Mouse (Mus musculus) ovary, adult 18-20 months (tissue): ENCODE data around the gene Stx1b.
"Not testable (repeated sequence)": the region's sequence is repeated elsewhere in the genome, so short reads cannot be mapped to it uniquely, and the experiment has no call there.

ENCODE experiments used
- DNase-seq: peaks from one replicate; pipeline ENCODE4 v3.0.0; 2022; ENCODE audit warnings: low spot score, mixed read lengths

The Stx1b gene

GRCm38 (mm10) chr7:127824176-127824871, at the start of gene Stx1b, which contains the start of gene Stx4a:
TSS of gene Stx1b (minus strand) at chr7:127824549.
TSS of gene Stx4a (plus strand) at chr7:127824294.
- no peak for DNase-seq

GRCm38 (mm10) chr7:127870136-127870821, 45.9 kb upstream of the Stx1b start:
- DNase-seq = no peak

DNA sequence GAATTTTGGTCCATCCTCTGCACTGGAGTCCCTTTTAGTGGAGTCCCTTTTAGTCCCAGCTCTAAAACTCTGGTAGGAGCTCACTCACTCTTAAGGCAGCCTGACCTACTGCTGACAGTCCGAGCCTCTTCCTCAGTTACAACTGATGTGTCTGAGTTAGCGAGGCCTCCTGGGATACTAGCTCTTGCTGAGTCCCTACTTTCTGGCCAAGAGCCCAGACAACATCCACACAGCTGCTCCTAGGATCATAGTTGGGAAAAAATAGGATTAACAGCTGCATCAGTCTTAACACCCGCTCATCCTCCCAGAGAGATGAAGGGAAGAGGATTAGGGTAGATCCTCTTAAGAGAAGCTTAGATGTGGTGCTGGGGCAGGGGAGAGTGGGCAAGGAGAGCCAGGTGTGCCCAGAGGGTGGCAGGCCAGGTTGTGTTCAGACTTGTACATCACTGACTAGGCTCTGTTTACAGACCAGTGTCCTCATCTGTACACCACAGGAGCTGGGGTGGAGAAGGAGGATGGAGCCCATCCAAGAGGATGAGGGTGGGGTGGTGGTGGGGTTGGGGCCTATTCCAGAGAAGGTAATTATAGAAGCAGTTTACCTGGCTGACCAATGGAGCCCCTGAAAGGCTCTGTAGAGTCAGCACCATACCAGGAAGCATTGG, 44.9 kb upstream of the Stx1b start:
- DNase-seq = no peak

DNA sequence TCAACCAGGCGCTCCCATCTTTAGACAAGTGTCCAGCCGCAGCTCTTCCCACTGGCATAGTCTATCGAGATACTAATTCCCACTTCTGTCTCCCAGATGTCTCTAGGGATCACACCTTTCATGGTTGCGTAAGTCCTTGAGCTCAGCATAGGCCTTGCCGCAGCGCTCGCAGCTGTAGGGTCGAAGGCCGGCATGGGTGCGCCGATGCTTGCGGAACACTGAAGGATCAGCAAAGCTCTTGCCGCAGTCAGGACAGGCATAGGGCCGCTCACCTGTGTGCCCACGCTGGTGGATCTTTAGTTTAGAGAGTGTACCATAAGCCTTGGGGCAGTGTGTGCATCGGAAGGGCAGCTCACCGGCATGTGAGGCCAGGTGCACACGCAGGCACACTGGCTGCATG, 43.3 kb upstream of the Stx1b start:
- DNase-seq = no peak

DNA sequence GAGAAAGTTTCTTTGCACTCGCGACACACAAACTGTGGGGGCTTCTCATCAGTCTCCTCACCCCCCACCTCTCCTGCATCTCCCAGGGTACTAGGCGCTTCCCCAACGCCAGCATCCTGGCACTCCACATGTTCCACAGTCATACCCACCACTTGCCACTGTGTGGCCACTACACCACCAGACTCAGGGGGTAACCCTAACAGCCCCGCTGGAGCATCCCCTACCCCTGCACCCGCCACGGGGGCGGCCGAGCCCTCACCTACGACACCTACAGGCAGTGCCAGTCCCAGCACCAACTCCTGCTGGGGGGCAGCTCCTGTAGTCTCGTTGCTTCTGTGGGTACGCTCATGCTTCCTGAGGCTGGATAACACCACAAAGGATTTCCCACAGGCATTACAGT, 42.1 kb upstream of the Stx1b start:
- no peak for DNase-seq

DNA sequence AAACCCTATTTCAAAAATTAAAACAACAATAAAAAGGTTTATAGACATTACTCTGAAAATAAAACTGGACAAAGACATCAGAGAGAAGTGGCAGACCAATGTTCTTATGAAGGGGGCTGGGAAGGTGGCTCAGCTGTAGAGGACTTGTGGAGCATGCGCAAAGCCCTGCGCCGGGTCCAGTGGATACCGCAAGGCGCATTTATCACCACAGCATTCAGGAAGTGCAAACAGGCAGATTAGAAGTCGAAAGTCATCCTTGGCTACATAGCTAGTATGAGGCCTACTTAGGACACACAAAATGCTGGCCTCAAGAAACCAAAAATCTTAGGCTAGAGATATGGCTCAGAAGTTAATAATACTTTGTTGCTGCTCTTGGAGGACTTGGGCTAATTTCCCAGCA, 33.9 kb upstream of the Stx1b start:
- DNase-seq = no peak

DNA sequence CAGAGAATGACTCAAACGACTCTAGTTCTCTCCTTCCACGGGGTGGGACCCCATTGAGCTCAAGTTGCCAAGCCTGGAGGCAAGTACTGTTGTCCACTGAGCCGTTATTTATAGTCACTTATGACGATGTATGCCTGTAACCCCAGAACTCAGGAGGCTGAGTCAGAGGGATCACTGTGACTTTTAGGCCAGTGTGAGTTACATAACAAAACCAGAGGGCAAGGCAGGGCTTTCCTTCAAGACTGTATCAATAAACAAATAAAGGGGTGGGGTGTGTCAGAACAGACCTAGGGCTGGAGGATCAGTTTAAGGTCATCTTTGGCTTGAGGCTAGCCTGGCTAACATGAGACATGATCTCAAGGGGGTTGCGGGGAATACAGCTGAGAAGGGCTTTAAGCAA, 26.6 kb upstream of the Stx1b start:
- no peak for DNase-seq

DNA sequence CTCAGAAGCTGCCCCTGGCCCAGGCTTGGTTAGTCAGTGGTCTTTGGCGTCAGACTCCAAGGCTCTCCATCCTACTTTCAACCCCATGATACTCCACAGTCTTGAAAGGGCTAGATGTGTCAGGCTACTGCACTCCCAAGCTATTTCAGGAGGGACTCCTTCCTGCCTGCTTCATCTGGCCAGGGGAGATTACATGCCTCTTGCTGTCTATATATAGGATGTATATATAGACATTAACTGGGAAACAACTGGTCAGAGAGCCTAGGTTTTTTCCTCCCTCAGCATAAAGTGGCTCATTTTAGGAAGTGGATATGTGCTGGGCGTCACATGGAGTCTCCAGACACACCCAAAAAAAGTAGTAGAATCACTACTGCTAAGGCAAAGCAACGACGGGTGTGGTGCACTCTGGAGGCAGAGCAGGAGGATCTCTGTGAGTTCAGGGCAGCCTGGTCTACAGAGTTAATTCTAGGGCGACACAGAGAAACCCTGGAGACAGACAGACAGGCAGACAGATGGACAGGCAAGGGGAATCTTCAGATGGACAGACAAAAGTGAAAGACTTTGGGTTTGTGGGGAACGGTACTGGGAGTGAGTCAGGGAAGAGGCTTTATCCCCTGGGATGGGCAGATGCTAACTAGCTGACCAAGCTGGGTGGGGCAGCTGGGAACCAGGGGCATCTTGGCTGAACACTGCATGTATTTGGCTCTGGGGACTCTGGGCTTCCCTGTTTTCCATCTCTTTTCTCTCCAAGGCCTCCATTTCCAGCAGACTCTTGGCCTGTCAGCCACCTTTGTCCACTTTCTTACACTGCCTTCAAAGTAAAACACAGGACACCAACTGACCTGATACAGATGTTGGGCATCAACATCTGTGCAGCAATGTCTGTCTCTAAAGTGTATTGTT, 25.9 kb upstream of the Stx1b start:
- no peak for DNase-seq

- DNase-seq = peak; percentile 66
Observed at GRCm38 (mm10) chr7:127842001-127842718, 17.8 kb upstream of the Stx1b start.

GRCm38 (mm10) chr7:127841340-127842000, 17.1 kb upstream of the Stx1b start:
- peak; percentile 91 for DNase-seq

DNA sequence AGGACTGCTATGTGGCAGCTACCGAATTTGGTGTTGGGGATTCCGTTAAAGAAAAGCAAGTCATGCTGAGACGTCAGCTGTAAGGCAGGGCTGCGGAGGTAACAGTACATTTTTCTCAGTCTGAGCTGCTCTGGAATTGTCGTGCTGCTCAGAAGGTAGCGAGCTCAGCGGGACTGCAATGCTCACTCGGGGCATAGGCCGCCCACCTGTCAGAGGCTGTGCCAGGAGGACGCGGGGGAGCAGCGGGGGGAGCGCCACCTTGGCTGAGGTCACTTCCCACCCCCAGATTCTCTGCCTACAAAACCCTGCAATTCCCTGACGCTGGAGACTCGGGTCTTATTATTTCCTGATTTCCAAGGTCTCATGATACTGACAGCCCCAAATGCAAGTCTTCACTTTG, 16.5 kb upstream of the Stx1b start:
- DNase-seq = peak; percentile 34

DNA sequence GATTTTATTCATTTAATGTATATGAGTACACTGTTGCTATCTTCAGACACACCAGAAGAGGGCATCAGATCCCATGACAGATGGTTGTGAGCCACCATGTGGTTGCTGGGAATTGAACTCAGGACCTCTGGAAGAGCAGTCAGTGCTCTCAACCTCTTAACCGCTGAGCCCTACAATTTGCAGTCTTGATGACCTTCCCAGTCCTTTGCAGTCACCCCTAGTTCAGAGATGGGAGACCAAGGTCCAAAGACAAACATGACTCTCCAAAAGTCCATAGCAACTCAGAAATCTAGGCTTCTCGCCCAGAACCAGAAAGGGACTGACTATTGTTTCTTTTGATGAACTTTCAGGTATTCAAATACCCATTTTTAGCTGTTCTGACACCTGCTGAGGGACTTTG, 15.7 kb upstream of the Stx1b start:
- not testable (repeated sequence) for DNase-seq

DNA sequence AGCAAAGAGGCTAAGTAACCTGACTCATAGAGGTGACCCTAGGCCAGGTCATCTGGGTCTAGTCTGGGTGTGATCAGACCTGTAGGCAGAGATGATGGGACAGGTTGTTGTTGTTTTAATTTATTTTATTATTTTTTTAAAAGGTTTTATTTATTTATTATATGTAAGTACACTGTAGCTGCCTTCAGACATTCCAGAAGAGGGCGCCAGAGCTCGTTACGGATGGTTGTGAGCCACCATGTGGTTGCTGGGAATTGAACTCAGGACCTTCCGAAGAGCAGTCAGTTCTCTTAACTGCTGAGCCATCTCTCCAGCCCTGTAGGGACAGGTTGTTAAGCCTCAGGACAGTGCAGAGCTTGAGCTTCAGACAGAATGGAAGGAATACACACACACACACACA, 13.5 kb upstream of the Stx1b start:
- not testable (repeated sequence) for DNase-seq

- DNase-seq = no peak
Observed at GRCm38 (mm10) chr7:127837473-127837872, 13.1 kb upstream of the Stx1b start.

GRCm38 (mm10) chr7:127835550-127835949, 11.2 kb upstream of the Stx1b start:
- DNase-seq = no peak

DNA sequence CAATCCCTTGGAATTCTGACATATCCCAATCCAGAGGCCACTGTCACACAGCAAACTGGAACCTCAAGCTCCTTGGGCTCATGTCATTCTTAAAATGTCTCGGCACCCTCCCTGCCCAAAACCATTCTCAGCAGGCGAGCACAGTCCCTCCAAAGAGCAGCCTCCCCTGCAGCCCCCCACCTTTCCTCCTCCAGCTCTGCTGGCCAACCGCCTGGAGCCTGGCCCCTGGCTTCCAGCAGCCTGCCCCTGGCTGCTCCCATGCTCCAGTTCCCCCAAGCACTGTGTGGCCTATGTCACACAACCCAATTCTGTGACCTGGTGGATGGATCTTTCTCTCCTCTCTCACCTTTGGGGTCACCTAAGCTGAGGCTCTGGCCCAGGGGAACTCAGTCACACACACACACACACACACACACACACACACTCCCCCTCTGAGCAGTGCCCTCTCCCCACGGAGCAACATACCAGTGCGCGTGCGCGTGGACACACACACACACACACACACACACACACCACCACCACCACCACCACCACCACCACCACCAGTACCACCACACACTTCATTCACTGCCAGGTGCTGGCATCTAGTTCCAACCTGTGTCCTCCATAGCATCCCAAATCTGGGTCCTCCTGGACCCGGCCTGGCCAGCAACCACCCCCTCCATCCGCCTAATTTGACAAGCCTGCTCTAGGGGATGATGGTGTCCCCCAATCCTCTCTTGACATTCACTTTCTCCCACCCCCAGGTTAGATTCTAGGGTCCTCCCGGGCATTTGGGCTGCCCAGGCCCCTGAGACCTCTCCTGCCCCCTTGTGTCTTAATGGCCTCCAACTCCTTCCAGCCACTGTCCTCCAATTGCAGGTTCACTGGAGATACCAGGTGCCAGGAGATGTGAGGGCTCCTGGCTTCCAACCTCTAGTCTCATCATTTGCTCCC, 845 bp downstream of the Stx1b start:
- no peak for DNase-seq

GRCm38 (mm10) chr7:127822494-127822893, 1.9 kb downstream of the Stx1b start:
- no peak for DNase-seq

DNA sequence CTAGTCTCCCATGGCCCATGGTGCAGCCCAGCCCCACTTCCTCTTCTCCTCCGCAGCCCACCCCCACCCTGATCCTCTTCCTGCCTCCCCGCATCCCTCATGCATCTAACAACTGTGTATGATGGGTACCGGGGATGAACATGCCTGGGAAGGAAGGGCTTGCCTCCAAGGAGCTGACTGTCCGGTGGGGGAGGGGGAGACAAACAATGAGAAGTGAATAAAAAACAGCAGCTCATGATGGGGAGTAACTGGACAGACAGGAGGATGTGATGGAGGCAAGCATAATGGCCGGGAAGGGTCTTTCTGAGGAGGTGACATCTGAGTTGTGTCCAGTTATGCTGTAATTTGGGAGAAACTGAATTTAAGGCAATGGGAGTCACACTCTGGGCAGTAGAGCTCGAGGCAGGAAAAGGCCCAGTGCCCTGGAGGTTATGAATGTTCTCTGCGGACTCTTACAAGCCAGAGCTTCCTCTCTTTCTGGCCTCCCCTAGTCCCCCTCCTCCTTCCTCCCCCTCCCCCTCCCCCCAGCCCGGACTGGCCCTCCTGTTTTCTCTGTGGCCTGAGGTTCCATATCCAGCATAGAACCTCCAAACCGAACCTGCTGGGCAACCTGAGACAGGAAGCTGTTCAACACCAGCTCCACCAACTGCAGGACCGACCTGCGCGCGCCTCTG, 3.4 kb downstream of the Stx1b start:
- DNase-seq = no peak

DNA sequence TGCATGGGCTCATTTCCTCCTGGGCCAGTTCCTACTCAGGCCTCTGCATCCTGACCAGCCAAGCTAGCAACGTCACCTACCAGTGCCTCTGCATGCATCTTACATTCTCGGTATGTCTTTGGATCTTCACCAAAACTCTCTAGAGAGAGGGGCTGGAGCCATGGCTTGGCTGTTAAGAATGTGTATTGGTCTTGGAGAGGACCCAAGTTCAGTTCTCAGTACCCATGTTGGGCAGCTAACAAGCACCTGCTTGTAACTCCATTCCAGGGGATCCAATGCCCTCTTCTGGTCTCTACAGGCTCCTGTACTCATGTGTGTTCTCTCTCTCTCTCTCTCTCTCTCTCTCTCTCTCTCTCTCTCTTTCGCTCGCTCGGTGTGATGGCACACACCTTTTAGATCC, 6.6 kb downstream of the Stx1b start:
- DNase-seq = no peak
